Mouse (Mus musculus) erythroid progenitor cell, adult 5-6 weeks (primary cell): ENCODE measurements at regions not wholly inside any gene's neighbourhood (a gene's known extent, or its start where the extent isn't known, plus 50 kb on each side); places are given as distances from the start of the nearest gene placed in this dataset.

ENCODE experiments used
- ATAC-seq: replicated peaks from 2 replicates; pipeline ENCODE4 v1.8.0; 2016; ENCODE audit warnings: moderate number of reproducible peaks, mild to moderate bottlenecking, moderate TSS enrichment, inconsistent platforms; ENCODE audit not compliant: poor library complexity, low FRiP score, severe bottlenecking

- no peak for ATAC-seq
Measured at GRCm38 (mm10) chr14:25151485-25151884, 307.5 kb upstream of the Zmiz1 start.

- ATAC-seq: no peak
Measured at GRCm38 (mm10) chr14:25153573-25153972, 305.4 kb upstream of the Zmiz1 start.

DNA sequence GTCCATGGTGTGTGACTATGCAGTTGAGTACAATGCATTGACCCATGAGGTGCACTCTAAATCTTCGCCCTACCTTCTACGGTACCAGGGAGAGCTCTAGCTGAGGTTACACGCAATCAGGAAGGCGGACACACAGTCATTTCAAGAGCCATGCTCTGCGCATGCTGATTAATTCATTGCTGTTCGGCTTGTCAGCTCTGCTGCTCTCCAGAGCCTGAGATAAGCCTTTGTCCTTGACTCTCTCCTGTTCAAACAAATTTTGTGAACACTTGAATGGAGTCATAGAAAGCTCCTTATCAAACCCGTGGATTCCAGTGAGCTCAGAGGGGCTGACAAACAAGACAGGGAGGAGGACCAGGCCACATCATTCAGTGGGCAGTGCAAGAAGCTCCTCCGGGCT is 304.8 kb upstream of the Zmiz1 start:
- ATAC-seq: no peak

DNA sequence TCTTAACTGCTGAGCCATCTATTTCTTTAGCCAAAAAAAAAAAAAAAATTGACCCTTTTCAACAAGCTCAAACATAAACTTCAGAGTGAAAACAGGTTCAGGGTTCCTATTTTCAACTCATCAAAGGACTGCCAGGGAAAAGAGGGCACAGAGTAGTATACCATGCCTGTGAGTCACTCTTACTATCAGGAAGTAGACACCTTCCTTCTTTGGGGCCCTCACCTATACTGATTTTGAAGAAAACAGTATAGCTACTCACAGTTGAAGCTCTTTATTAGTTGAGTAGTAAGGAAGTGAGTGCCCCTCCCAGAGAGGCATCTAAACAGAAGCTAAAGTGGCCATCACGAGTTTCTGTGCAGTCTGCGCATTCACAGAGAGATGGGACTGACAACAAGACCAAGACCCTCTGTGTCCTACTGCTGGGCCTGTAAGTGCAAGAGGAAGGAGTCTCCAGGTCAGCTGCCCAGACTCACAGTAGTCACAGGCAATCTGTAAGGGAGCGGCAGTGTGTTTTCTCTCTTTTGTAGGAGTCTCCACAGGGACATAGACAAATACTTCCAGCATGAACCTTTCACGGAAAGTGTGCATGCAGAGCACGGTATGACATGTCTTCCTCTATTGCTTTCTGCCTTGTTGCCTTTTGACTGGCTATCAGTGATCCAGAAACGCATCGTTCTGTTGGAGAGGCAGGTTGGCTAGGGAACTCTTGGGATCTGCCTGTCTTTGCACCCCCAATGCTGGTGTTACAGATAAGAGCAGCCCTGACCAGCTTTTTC is 303.8 kb upstream of the Zmiz1 start:
- ATAC-seq: no peak

DNA sequence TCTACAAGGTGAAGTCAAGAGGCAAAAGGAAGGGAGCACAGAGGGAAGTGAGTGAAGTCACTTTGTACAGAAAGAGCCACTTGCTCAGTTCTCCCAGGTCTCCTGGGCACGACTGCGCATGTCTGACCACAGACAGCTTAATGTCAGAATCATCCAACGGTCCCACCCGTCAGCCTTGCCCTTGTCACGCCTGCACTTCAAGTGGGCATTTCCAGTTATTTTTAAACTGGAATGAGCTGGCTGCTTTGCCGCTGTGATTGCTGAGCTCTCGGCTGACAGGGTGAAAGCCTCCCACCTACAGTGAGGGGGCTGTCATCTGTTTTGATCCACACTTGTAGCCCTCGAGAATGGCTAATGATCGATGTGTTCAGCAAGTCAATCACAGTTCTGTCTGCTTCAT is 302.8 kb upstream of the Zmiz1 start:
- ATAC-seq: no peak

- ATAC-seq: no peak
Measured at GRCm38 (mm10) chr14:25161684-25162321, 297.2 kb upstream of the Zmiz1 start.

DNA sequence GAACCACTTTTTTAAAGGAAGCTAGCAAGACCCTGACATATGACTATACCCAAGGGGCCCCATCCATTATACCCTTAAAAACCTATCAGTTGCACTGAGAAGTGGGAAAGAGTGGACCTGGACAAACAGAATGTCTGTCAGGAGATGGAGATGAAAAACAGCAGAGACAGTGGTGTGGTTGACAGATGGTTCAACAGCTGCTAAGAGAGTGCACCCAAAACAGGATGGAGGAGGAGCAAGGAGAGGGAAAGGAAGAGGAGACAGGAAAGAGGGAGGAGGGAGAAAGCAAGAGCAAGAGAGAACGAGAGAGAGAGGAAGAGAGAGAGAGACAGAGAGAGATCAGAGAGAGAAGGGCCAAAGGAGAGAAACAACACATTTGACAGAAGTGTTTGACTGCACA is 292.8 kb upstream of the Zmiz1 start:
- ATAC-seq: no peak

GRCm38 (mm10) chr14:25167604-25168003 is 291.4 kb upstream of the Zmiz1 start:
- ATAC-seq: no peak

- no peak for ATAC-seq
Measured at GRCm38 (mm10) chr14:25168310-25168709, 290.7 kb upstream of the Zmiz1 start.

DNA sequence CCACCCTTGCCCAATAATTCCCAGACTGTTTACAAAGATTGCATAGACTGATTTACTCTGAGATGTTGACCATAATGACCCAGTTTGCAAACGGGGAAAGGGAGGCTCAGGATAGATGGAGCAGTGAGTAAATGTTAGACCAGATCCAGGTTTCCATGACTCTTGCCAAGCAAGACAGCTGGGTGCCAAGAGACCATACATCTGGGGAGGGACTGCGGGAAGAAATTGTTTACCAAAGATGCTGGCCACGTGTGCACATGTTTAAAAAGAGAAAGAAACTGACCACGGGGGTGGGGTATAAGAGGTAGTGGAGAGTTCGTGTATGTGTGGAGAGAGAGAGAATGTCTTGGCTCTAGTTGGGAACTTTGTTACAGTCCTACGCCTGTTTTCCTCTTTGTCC is 285.7 kb upstream of the Zmiz1 start:
- no peak for ATAC-seq

- no peak for ATAC-seq
Measured at GRCm38 (mm10) chr14:25173873-25174272, 285.1 kb upstream of the Zmiz1 start.

- ATAC-seq: no peak
Measured at GRCm38 (mm10) chr14:25174402-25174801, 284.6 kb upstream of the Zmiz1 start.

- ATAC-seq: no peak
Measured at GRCm38 (mm10) chr14:25176206-25176605, 282.8 kb upstream of the Zmiz1 start.

DNA sequence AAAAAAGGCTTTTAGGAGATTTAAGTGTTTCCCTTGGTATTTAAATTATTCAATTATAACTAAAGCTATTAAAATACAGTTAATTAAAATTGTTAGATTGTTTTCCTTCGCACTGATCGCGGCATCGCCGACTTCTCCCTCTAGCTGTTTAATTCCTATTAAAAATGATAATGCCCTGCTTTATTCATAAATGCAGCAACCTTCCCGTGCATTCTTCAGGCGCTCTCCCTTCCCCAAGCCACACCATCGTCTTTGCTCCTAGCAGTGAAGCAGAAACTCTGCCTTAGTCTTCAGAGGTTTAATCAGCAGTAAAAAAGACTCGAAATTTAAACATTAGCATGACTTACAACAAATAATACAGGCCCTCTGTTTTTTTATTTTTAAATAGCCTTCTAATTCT is 278.9 kb upstream of the Zmiz1 start:
- no peak for ATAC-seq

GRCm38 (mm10) chr14:25181406-25181805 is 277.6 kb upstream of the Zmiz1 start:
- no peak for ATAC-seq

DNA sequence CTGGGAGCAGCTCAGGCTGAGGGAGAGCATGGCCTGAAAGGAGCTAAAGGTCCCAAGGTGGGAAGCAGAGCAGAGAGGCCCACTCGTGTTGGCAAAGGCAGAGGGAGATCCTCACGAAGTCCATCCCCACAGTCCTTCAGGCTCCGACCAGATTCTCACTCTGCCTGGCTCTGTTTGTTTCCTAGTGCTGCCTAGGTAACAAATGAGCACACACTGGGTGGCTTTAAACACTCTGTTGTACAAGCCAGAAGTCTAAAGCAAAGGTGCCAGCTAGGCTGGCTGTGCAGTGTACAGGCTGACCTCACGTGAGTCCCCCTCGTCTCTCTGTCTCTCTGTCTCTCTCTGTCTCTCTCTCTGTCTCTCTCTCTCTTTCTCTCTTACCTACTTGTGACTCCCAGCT is 274.9 kb upstream of the Zmiz1 start:
- no peak for ATAC-seq

GRCm38 (mm10) chr14:25184875-25185274 is 274.1 kb upstream of the Zmiz1 start:
- no peak for ATAC-seq

- ATAC-seq: no peak
Measured at GRCm38 (mm10) chr14:25185556-25185958, 273.4 kb upstream of the Zmiz1 start.

GRCm38 (mm10) chr14:25185959-25186771 is 272.8 kb upstream of the Zmiz1 start:
- no peak for ATAC-seq

- no peak for ATAC-seq
Measured at GRCm38 (mm10) chr14:25187715-25188114, 271.3 kb upstream of the Zmiz1 start.

DNA sequence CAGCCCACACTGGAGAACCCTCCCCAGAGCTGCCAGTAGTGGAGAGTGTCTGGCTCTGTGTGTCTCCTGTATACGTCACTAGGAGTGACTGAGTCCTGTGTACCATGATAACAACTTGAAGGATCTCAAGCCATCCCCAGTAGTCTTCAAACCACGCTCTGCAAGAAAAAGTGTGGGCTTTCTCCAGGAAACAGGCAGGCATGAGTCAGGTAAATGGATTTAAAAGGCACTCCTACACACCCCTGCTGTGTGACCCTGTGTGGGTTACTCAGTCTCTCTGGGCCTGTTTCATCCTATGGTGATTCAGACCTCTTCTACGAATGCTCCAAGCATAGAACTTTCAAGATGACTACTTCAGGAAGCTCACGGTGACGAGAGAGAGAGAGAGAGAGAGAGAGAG is 269.7 kb upstream of the Zmiz1 start:
- no peak for ATAC-seq
